Mouse (Mus musculus) lung, embryonic 16.5 days (tissue): ENCODE data around the gene Slc13a4. TPM values are rescaled to one million over a fixed set of nuclear protein-coding genes. Genes with fewer than 3 reads are reported as not detected.

Experiments used
- ATAC-seq: fragments of 200-750 bp; cut with Nextera tagmentation; 2 replicates; pipeline ENCODE4 v1.8.0; 2017; ENCODE audit warnings: low read depth, mild to moderate bottlenecking, moderate library complexity
- H3K27ac ChIP-seq: fragments of 300-500 bp; sonication (generic); 2 replicates; pipeline ENCODE4 v1.5.1; 2014; ENCODE audit warnings: mild to moderate bottlenecking, control low read depth, low read length
- H3K27me3 ChIP-seq: fragments of 300-500 bp; sonication (generic); 2 replicates; pipeline ENCODE4 v1.6.1; 2014; ENCODE audit warnings: low read depth, low read length, mixed read lengths; ENCODE audit not compliant: control insufficient read depth, insufficient read depth
- H3K36me3 ChIP-seq: fragments of 300-500 bp; sonication (generic); 2 replicates; pipeline ENCODE4 v1.6.1; 2014; ENCODE audit warnings: low read length; ENCODE audit not compliant: control insufficient read depth, insufficient read depth
- H3K4me1 ChIP-seq: fragments of 300-500 bp; sonication (generic); replicated peaks from 2 replicates; pipeline ENCODE4 v1.6.1; 2014; ENCODE audit warnings: low read length, mixed read lengths; ENCODE audit not compliant: control insufficient read depth, insufficient read depth
- H3K4me2 ChIP-seq: fragments of 300-500 bp; sonication (generic); 2 replicates; pipeline ENCODE4 v1.6.1; 2014; ENCODE audit warnings: low read depth, low read length, control low read depth
- H3K4me3 ChIP-seq: fragments of 300-500 bp; sonication (generic); 2 replicates; pipeline ENCODE4 v1.5.1; 2014; ENCODE audit warnings: mild to moderate bottlenecking, low read length, control low read depth
- H3K9ac ChIP-seq: fragments of 300-500 bp; sonication (generic); 2 replicates; pipeline ENCODE4 v1.6.1; 2014; ENCODE audit warnings: low read length, control low read depth
- H3K9me3 ChIP-seq: fragments of 300-500 bp; sonication (generic); 2 replicates; pipeline ENCODE4 v1.6.1; 2016; ENCODE audit warnings: low read length; ENCODE audit not compliant: control insufficient read depth
- WGBS: fragments of 180-500 bp; shearing (Covaris S2); extraction: QIAGEN DNeasy Blood & Tissue Kit; methylation state at CpG from one replicate; pipeline ENCODE4 v1.1.7; 2014; 5-methylcytosine and 5-hydroxymethylcytosine counted together
- polyA plus RNA-seq: library from polyadenylated mRNA; unstranded; fragments of >200 nt; fragmentation: Nextera tagmentation; extraction: Ambion mirVana; gene quantifications from 2 replicates; pipeline ENCODE4 v1.2.1, GENCODE M21; 2015

Gene Slc13a4
- polyA plus RNA-seq, 1 experiment from 2014 or later = 0.35 TPM

DNA sequence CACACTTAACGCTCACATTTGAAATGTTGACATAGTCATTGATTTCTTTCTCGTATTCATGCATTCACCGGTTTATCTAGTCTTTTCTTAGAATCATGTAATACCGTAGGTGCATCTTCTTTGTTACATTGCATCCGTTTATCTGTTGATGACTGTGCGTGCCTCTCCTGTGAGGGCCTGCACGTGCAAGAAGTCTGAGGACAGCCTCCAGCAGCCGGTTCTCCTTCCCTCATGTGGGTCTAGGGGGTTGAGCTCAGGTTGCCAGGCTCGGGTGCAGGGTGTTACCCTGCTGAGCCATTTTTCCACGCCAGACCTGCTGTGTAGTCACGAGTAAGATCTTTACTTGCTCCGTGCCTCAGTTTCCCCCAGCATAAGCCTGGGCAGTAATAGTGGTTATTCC, 52.9 kb downstream of the Slc13a4 start:
- H3K4me2 ChIP-seq = peak overlapping the region; percentile 70; the same call in 1 of the 2 replicates
- WGBS = 66% methylated on average over 12 of the region's 12 CpGs
- H3K9me3 ChIP-seq = no peaks in the 10 kb centered on the region
- no peaks in the 10 kb centered on the region for H3K36me3 ChIP-seq
- no peak overlapping the region for H3K27ac ChIP-seq
- H3K27me3 ChIP-seq = no peaks in the 10 kb centered on the region
- no peak overlapping the region for H3K4me3 ChIP-seq
- peaks cover 35% of the 10 kb centered on the region for H3K4me1 ChIP-seq
- no peak for ATAC-seq
- peak overlapping the region; percentile 54; the same call in 1 of the 2 replicates for H3K9ac ChIP-seq

DNA sequence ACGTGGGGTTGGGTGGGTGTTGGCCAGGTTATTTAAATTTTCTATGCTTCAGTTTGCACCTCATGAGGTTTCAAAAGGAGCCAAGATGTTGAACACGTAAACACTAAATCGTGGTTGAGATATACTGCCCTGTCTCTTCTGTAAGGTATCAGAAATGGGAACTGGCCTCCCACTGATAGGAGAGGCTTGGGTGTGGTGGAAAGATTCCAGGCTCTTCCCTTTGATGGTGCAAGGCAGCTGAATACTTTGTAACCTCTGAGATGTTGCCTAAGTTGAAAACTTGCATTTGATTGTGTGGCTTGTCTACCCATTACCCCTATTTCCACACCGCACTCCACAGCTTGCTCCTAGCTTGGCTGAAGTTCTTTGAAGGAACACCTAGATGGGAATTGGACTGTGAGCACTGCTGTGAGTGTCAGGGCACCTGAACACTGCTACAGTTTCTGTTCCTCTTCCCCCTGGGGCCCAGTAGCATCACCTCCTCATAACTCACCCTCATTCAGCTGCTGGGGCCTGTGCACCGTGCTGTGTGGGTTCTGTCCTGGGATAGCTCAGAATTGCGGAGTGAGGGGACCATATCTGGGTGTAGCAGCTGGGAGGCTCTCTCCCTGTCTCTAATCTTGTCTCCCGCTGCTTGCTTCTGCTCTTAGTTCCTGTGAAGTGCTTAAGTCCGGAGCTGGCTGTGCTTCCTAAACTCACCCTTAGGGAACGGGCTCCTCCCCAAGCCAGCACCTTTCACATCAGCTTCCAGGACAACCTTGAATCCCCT, 53.6 kb downstream of the Slc13a4 start:
- 42% methylated on average over 9 of the region's 9 CpGs for WGBS
- H3K27me3 ChIP-seq = no peaks in the 10 kb centered on the region
- H3K4me2 ChIP-seq = peak overlapping the region; percentile 70
- H3K4me3 ChIP-seq = peak overlapping the region; percentile 82
- H3K4me1 ChIP-seq = peaks cover 35% of the 10 kb centered on the region
- no peak overlapping the region; the same call in 1 of the 2 replicates for H3K27ac ChIP-seq
- H3K9ac ChIP-seq = peak overlapping the region; percentile 88
- no peaks in the 10 kb centered on the region for H3K9me3 ChIP-seq
- ATAC-seq = no peak
- no peaks in the 10 kb centered on the region for H3K36me3 ChIP-seq

DNA sequence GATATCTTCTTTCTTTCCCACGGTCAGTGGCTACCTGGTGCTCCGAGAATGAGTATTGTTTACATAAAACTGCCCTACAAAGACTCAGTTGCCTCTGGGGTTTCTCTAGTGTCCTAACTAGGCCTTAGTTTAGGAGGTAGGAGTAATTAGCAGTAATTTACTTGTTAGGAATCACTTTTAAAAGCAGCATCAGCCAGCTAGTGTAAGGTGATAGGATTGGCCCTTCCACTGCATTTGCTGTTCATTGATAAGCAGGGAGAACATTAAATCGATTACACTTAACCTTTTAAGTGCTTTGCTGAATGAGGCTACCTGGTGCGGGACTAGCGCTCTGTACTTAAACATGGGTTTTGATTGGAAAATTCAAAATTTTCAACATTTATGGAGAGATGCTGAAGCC, 54.5 kb downstream of the Slc13a4 start:
- Histone ChIP-seq H3K9ac (peak overlapping the region; percentile 88), H3K4me2 (peak overlapping the region; percentile 70), H3K4me3 (peak overlapping the region; percentile 82), H3K4me1 (peaks cover 34% of the 10 kb centered on the region), H3K27ac (no peak overlapping the region), H3K36me3 (no peaks in the 10 kb centered on the region), H3K27me3 (no peaks in the 10 kb centered on the region), H3K9me3 (no peaks in the 10 kb centered on the region)
- 38% methylated on average over 5 of the region's 5 CpGs for WGBS
- ATAC-seq = no peak

DNA sequence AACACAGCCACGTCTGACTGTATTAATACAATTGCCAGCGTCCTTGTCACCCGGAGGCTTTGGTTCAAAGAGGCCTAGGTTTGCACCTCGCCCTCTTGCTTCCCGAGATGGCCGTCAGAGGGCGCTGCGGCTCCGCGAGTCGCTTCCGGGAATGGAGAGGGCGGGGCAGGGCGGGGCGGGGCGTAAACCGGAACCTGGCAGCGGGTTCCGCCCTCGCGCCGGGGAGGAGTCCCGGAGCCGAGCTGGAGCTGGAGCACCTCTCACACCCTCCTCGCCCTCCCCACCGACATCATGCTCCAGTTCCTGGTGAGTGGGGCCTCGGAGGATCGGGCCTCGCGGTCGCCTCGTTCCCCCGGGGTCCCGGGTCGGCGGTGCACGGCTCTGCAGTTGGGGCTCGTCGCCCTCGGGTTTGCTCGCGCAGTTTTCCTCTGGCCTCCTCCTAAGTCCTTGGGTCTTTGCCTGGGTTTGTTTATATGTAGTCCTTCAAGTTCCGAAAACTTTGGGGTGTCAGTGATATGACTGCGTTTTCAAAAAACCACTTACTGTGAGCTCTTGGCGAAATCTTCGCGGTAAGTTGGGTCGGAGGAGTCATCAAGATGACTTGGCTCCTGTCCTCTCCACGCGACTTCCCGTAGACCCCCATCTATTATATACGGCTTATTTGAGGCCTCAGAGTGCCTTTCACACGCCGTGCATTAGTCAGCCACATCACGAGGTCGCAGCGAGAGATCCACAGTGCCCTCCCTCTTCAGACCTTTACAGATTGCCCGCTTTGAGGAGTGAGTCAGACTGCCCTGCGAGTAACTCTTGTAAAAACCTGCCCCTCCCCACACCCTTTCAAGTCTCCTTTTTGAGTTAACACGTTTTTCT, 55.2 kb downstream of the Slc13a4 start:
- H3K27me3 ChIP-seq = no peaks in the 10 kb centered on the region
- peak; percentile 95 for ATAC-seq
- H3K4me2 ChIP-seq = peak overlapping the region; percentile 70
- under 1% methylated on average over 55 of the region's 60 CpGs for WGBS
- H3K4me1 ChIP-seq = peaks cover 29% of the 10 kb centered on the region
- H3K9ac ChIP-seq = peak overlapping the region; percentile 88
- H3K4me3 ChIP-seq = peak overlapping the region; percentile 82
- no peaks in the 10 kb centered on the region for H3K36me3 ChIP-seq
- peak overlapping the region; percentile 90 for H3K27ac ChIP-seq
- no peaks in the 10 kb centered on the region for H3K9me3 ChIP-seq

DNA sequence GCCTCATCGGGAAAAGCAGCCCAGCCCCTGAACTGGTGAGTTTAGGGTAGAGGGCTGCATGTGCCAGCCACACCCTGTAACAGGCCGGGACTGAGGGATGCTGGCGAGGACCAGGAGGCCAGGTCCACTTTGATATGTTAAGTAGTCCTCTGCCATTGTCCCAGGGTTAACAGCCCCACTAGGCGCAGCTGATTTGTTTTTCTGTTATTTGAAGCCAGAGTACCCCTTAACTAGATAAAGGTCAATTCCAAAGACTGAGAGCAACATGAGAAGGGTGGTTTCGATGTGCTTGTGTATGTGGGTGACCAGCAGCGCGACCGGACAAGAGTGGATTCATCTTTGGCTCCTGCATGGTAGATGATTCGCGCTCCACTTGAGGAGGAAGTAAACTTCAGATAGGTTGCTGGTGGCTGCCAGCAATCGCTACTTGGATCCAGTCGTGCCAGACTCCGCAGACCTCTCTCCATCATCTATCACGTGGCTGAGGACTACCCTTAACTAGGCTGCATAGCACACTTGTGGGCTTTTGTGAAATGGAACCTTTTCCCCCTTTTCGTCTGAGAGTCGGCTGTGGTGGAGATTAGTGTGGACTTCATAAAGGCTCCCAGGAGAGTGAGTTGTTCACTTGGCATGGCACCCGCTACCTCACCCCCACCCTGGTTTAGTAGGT, 56.0 kb downstream of the Slc13a4 start:
- Histone ChIP-seq H3K9me3 (no peaks in the 10 kb centered on the region), H3K27ac (peak overlapping the region; percentile 6; the same call in 1 of the 2 replicates), H3K9ac (peak overlapping the region; percentile 61), H3K4me3 (peak overlapping the region; percentile 82), H3K27me3 (no peaks in the 10 kb centered on the region), H3K36me3 (peaks cover under 1% of the 10 kb centered on the region; the same call in 1 of the 2 replicates), H3K4me1 (peaks cover 28% of the 10 kb centered on the region), H3K4me2 (peak overlapping the region; percentile 70)
- peak; percentile 29 for ATAC-seq
- 66% methylated on average over 17 of the region's 17 CpGs for WGBS

DNA sequence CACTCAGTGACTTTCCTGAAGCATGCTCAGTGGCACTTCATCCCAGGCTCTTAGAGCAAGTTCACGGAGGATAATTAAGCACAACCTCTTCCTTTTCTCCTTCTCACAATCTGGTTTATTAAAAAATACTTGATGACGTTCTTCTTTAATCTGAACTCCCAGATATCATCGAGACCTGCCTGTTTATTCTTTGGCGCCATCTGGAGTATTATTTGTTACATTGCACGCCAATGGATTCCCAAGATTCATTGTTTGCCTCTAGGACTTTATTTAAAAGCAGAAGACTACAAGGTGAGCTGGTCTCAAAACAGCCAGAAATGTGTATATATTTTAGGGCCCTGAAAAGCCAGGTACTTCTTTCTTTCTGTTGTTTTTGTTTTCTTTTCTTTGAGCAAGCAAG, 62.8 kb downstream of the Slc13a4 start:
- ATAC-seq = no peak
- 50% methylated on average over 5 of the region's 5 CpGs for WGBS
- Histone ChIP-seq H3K4me3 (no peak overlapping the region), H3K27me3 (no peaks in the 10 kb centered on the region), H3K4me1 (no peaks in the 10 kb centered on the region), H3K4me2 (no peak overlapping the region), H3K9me3 (no peaks in the 10 kb centered on the region), H3K27ac (no peak overlapping the region), H3K9ac (no peak overlapping the region), H3K36me3 (peaks cover 60% of the 10 kb centered on the region)

DNA sequence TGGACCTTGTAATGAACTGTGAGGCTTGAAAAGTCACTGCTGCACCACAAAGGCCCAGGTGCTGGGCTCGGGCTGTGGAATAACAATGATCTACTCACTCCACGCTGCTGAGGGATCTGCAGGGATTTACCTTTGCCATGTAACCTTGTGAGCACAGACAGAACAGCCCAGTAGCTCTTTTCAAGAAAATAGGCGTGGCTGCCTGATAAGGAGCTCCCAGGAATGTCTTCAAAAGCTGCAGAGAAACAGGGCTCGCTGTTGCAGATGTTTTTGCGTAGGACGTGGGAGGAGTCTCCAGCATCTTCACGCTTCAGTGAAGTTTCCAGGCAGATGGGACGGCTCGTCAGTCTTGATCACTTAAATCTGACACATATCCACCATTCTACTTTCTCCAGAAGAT, 63.9 kb downstream of the Slc13a4 start:
- H3K27me3 ChIP-seq = no peaks in the 10 kb centered on the region
- 84% methylated on average over 9 of the region's 9 CpGs for WGBS
- peaks cover 62% of the 10 kb centered on the region for H3K36me3 ChIP-seq
- no peak overlapping the region for H3K27ac ChIP-seq
- no peaks in the 10 kb centered on the region for H3K9me3 ChIP-seq
- H3K4me2 ChIP-seq = no peak overlapping the region
- no peak for ATAC-seq
- no peak overlapping the region for H3K9ac ChIP-seq
- H3K4me1 ChIP-seq = no peaks in the 10 kb centered on the region
- no peak overlapping the region for H3K4me3 ChIP-seq

DNA sequence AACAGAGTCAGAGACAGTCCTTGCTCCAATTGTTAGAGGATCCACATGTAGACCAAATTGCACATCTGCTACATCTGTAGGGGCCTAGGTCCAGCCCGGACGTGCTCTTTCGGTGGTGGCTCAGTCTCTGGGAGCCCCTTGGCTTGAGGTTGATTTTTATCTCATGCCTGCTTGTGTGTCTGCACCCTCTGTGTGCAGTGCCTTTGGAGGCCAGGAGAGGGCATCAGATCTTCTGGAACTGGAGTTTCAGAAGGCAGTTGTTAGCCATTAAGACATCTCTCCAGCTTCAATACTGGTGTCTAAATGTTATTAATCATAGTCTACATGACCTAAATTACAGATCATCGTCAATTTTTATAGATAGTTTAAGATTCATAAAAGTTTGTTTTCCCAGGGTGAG, 64.7 kb downstream of the Slc13a4 start:
- Histone ChIP-seq H3K27ac (no peak overlapping the region), H3K9me3 (no peaks in the 10 kb centered on the region), H3K27me3 (no peaks in the 10 kb centered on the region), H3K4me1 (no peaks in the 10 kb centered on the region), H3K36me3 (peaks cover 62% of the 10 kb centered on the region), H3K4me3 (no peak overlapping the region), H3K4me2 (no peak overlapping the region), H3K9ac (no peak overlapping the region)
- no peak for ATAC-seq
- WGBS = 97% methylated on average over 4 of the region's 4 CpGs
